Mouse (Mus musculus) heart, adult 2 months (tissue): Measurements from ENCODE around the gene Plekha6.

Experiments used
- EP300 ChIP-seq: fragments of 200-500 bp; IDR thresholded peaks from 2 replicates; pipeline ENCODE4 v1.6.1; 2011; ENCODE audit warnings: low read depth, low read length, control low read depth; ENCODE audit not compliant: insufficient read depth
- POLR2A ChIP-seq: fragments of 200-500 bp; IDR thresholded peaks from 2 replicates; pipeline ENCODE4 v1.6.1; 2011; ENCODE audit warnings: mild to moderate bottlenecking, low read depth, low read length, control low read depth; ENCODE audit not compliant: insufficient read depth

GRCm38 (mm10) chr1:133213098-133213497 is 49.1 kb downstream of the Plekha6 start:
- TF ChIP-seq EP300 (no peak), POLR2A (no peak)
